Mouse (Mus musculus) olfactory bulb, adult 2 months (tissue): ENCODE results near the gene B4galnt1.

ENCODE experiments used
- CTCF ChIP-seq: fragments of 200-500 bp; IDR thresholded peaks from 2 replicates; pipeline ENCODE4 v1.5.1; 2012; ENCODE audit warnings: low read depth, mild to moderate bottlenecking, low read length, moderate library complexity; ENCODE audit not compliant: insufficient read depth
- POLR2A ChIP-seq: fragments of 200-500 bp; IDR thresholded peaks from 2 replicates; pipeline ENCODE4 v1.6.1; 2012; ENCODE audit warnings: mild to moderate bottlenecking, low read depth, low read length, moderate library complexity; ENCODE audit not compliant: insufficient read depth

DNA sequence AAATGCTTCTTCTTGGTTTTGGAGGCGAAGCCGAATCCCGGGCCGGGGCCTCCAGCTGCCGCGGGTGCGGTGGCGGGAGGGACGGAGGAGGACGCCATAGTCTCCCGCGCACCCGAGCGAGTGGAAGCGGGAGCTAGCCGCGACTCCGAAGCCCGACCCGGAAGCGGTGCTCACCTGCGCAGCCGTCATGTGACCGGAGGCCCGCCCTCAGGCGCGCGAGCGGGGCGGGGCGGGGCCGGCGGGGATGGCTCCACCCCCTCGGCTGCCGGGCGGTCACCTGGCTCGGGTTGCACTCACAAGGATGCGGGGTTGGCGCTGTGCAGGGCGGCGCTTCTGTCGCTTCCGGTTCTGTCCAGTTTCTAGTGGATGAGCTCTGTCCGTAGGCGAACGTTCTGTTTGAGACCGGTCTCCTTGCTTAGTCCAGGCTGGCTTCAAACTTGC is 46.4 kb downstream of the B4galnt1 start, which contains the start of gene Pip4k2c:
- TF ChIP-seq CTCF (no peak), POLR2A (peak; percentile 61; the same call in 1 of the 2 replicates)
